Mouse (Mus musculus) G1E (cell line): ENCODE data around the gene Gmds. TPM values are rescaled to one million over a fixed set of nuclear protein-coding genes. Genes with fewer than 3 reads are reported as not detected.

ENCODE experiments used
- ATAC-seq: 2 replicates; pipeline ENCODE4 v1.8.0; 2016; ENCODE audit warnings: mild to moderate bottlenecking; ENCODE audit not compliant: insufficient number of reproducible peaks, poor library complexity, low FRiP score, severe bottlenecking; ENCODE audit errors: extremely low read depth
- DNase-seq: peaks from one replicate; pipeline ENCODE4 v3.0.0; 2012; ENCODE audit warnings: low spot score
- H3K27me3 ChIP-seq: 2 replicates; pipeline ENCODE4 v1.6.1; 2012; ENCODE audit warnings: mild to moderate bottlenecking, low read length, inconsistent platforms; ENCODE audit not compliant: insufficient read depth
- H3K36me3 ChIP-seq: replicated peaks from 2 replicates; pipeline ENCODE3; 2012; ENCODE audit warnings: mild to moderate bottlenecking, inconsistent platforms
- H3K4me1 ChIP-seq: 2 replicates; pipeline ENCODE4 v1.6.1; 2012; ENCODE audit warnings: low read depth, low read length, inconsistent platforms, mixed read lengths; ENCODE audit not compliant: insufficient read depth
- H3K4me3 ChIP-seq: 2 replicates; pipeline ENCODE4 v1.5.1; 2012; ENCODE audit warnings: low read depth, mild to moderate bottlenecking, inconsistent platforms, low read length, moderate library complexity, mixed read lengths
- H3K9me3 ChIP-seq: replicated peaks from 2 replicates; pipeline ENCODE4 v1.6.1; 2012; ENCODE audit warnings: inconsistent platforms
- CTCF ChIP-seq: IDR thresholded peaks from 2 replicates; pipeline ENCODE4 v1.5.1; 2012; ENCODE audit warnings: low read depth, low read length, inconsistent platforms, mixed read lengths
- GATA1 ChIP-seq: IDR thresholded peaks from 2 replicates; pipeline ENCODE4 v1.6.1; 2012; ENCODE audit warnings: borderline replicate concordance, low read length, inconsistent platforms, mixed read lengths
- GATA2 ChIP-seq: IDR thresholded peaks from 2 replicates; pipeline ENCODE4 v1.6.1; 2012; ENCODE audit warnings: low read depth, low read length, inconsistent platforms, borderline replicate concordance
- POLR2AphosphoS5 ChIP-seq: IDR thresholded peaks from 2 replicates; pipeline ENCODE4 v1.6.1; 2012; ENCODE audit warnings: low read depth, low read length, inconsistent platforms; ENCODE audit not compliant: insufficient replicate concordance
- TAL1 ChIP-seq: conservative IDR thresholded peaks from 2 replicates; pipeline ENCODE4 v1.6.1; 2012; ENCODE audit warnings: low read depth, low read length, inconsistent platforms, mixed read lengths
- polyA plus RNA-seq: library from polyadenylated mRNA; stranded (reverse); fragments of >175 nt; gene quantifications from 2 replicates; pipeline ENCODE4 v1.2.3, GENCODE M21; 2012
- total RNA-seq, 2 experiments: library from RNA; stranded (forward) in 1 of 2; stranded (reverse) in 1 of 2; fragments of 200-1000 nt in 1 of 2; fragments of >200 nt in 1 of 2; fragmentation: Nextera tagmentation in 1 of 2; gene quantifications; 2 replicates each; pipeline ENCODE4 v1.2.3; 2014 to 2017

Gmds gene
- total and polyA plus RNA-seq, 3 experiments, result 19.9 to 27.5 (median 22.1) TPM

DNA sequence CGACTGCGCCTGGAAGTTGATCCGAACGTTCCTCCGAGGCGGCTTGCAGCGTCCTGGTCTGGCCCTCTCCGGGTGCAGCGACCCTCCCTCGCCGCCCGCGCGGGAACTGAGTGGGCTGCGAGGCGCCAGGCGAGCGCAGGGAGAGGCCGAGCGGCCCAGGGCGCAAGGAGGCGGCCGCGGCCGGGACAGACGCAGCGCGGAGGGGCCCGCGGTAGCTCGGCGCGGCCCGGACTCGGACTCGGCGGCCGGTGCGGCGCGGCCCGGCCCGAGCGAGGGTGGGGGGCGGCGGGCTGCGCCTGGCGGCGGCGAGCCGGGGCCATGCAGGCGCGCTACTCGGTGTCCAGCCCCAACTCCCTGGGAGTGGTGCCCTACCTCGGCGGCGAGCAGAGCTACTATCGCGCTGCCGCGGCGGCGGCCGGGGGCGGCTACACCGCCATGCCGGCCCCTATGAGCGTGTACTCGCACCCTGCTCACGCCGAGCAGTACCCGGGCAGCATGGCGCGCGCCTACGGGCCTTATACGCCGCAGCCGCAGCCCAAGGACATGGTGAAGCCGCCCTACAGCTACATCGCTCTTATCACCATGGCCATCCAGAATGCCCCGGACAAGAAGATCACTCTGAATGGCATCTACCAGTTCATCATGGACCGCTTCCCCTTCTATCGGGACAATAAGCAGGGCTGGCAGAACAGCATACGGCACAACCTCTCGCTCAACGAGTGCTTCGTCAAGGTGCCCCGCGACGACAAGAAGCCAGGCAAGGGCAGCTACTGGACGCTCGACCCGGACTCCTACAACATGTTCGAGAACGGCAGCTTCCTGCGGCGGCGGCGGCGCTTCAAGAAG lies 531.4 kb downstream of the Gmds start:
- no peak for TF ChIP-seq POLR2AphosphoS5
- TF ChIP-seq TAL1, result no peak
- no peak for TF ChIP-seq CTCF
- TF ChIP-seq GATA2, result no peak
- no peak for TF ChIP-seq GATA1
- no peaks in the 10 kb centered on the region for H3K36me3 ChIP-seq
- H3K4me1 ChIP-seq, result no peaks in the 10 kb centered on the region; the same call in 1 of the 2 replicates
- H3K27me3 ChIP-seq, result peaks cover 42% of the 10 kb centered on the region
- peaks cover 40% of the 10 kb centered on the region for H3K9me3 ChIP-seq
- ATAC-seq (no peak), DNase-seq (no peak)
- no peak overlapping the region; the same call in 1 of the 2 replicates for H3K4me3 ChIP-seq

- Histone ChIP-seq H3K4me1 (peaks cover 4% of the 10 kb centered on the region), H3K27me3 (peaks cover 45% of the 10 kb centered on the region), H3K4me3 (no peak within 1 kb of the TSS; the same call in 1 of the 2 replicates), H3K9me3 (peaks cover 36% of the 10 kb centered on the region), H3K36me3 (no peaks in the 10 kb centered on the region)
- no peak for ATAC-seq
- no peak for TF ChIP-seq TAL1
- no peak for TF ChIP-seq POLR2AphosphoS5
- TF ChIP-seq CTCF, result no peak
- no peak for TF ChIP-seq GATA2
- TF ChIP-seq GATA1, result no peak
- DNase-seq, result no peak
These were observed 532.1 kb downstream of the Gmds start, which contains the start of gene Foxc1 for GRCm38 (mm10) chr13:31806428-31806832. TSS of gene Foxc1 (plus strand) at chr13:31806633.

DNA sequence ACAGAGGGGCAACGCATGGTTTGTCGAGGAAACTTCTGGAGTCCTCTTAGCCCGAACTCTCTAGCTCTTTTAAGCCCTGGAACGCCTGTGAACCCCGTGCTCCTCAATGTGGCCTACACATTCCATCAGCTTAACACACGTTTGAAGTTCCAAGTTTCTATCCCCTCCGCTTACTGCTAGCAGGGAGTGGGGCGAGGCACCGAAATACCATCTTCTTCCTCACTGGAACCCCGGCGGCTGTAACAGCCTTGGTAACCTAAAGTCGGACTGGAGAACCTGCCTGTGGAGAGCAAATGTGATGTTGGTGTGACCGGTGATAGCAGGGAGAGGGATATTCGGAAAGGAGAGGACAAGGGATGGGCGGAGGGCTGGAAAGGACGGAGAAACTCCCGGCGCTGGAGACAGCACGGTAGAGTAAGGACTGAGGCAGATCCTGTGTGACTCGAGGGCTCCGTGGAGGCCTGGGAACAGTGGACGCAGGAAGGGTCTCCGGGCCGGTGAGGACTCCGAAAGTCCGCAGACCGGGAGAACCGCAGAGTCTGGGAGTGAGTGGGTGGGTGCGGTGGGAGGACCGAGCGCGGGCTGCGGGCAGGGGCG lies 532.6 kb downstream of the Gmds start:
- H3K36me3 ChIP-seq, result no peaks in the 10 kb centered on the region
- DNase-seq (no peak), ATAC-seq (no peak)
- peaks cover 33% of the 10 kb centered on the region for H3K9me3 ChIP-seq
- TF ChIP-seq TAL1 (no peak), GATA2 (no peak), CTCF (no peak), GATA1 (no peak), POLR2AphosphoS5 (no peak)
- no peak overlapping the region for H3K4me3 ChIP-seq
- peaks cover 48% of the 10 kb centered on the region for H3K27me3 ChIP-seq
- H3K4me1 ChIP-seq, result peaks cover 9% of the 10 kb centered on the region

- DNase-seq (no peak), ATAC-seq (no peak)
- Histone ChIP-seq H3K4me3 (no peak overlapping the region), H3K27me3 (peaks cover 56% of the 10 kb centered on the region), H3K36me3 (no peaks in the 10 kb centered on the region), H3K9me3 (peaks cover 28% of the 10 kb centered on the region), H3K4me1 (peaks cover 12% of the 10 kb centered on the region)
- no peak for TF ChIP-seq TAL1
- TF ChIP-seq GATA1, result no peak
- no peak for TF ChIP-seq CTCF
- no peak for TF ChIP-seq POLR2AphosphoS5
- no peak for TF ChIP-seq GATA2
These were observed 534.0 kb downstream of the Gmds start for GRCm38 (mm10) chr13:31804571-31804970.

DNA sequence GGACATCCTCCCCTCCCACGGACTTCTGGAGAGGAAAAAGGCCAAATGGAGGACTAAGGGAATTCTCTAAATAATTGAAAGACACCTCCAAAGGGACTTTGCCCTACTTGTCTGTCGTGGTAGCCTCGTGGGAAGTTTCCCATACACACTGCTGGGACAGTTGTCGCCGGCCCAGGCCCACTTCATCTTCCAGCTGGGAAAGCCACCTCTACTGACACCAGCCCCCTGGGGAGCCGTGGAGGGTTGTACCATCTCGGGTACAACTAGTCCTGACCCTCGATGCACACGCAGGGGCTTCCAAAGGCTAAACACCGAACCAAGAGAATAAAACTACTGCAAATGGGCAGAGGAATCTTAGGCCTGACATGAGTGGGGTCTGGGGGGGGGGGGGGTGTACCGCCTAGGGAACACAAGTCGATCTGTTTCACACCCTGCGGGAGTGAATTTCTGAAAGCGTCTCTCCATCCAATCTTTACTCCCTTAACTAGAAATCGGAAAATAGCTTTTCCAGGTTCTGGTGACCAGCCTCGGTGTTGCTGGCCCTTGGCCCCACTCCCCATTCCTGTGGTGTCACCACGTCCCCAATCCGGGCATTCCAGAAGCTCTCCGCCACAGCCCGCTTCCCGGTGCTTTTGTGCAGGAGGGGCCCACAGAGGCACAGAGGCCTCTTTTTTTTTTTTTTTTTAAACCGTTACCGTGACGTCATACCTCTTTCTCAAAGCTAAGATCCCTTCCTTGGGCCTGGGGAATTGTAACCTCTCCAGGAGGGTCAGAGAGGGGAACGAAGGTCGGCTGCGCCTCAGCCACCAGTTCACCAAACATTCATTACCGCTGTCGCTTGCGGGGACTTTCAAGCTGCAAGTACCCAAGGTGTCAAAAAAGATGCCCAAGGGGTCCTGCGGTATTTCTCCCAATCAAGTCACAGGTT lies 535.1 kb downstream of the Gmds start:
- Histone ChIP-seq H3K4me1 (peaks cover 12% of the 10 kb centered on the region), H3K36me3 (no peaks in the 10 kb centered on the region), H3K27me3 (peaks cover 64% of the 10 kb centered on the region), H3K9me3 (peaks cover 25% of the 10 kb centered on the region), H3K4me3 (no peak overlapping the region)
- no peak for ATAC-seq
- TF ChIP-seq TAL1 (no peak), GATA2 (no peak), CTCF (no peak), POLR2AphosphoS5 (no peak), GATA1 (no peak)
- DNase-seq, result no peak
